Mouse (Mus musculus): ENCODE data around the gene Bcl2l13. TPM values are rescaled to one million over a fixed set of nuclear protein-coding genes. Genes with fewer than 3 reads are reported as not detected.
"Not testable (repeated sequence)": the region's sequence is repeated elsewhere in the genome, so short reads cannot be mapped to it uniquely, and the experiment has no call there.

Gene Bcl2l13
- polyA plus RNA-seq, 1 experiment from 2014 or later, result 34.3 TPM

- Histone ChIP-seq H3K36me3 (replicated peaks) (peaks cover 98% of the 10 kb centered on the region), H3K9me3 (replicated peaks) (no peaks in the 10 kb centered on the region), H3K9ac (no peak overlapping the region), H3K27ac (replicated peaks) (peak overlapping the region; percentile 72), H3K4me3 (replicated peaks) (no peak overlapping the region), H3K4me2 (no peak overlapping the region), H3K27me3 (no peaks in the 10 kb centered on the region), H3K4me1 (replicated peaks) (peaks cover 3% of the 10 kb centered on the region)
- WGBS (ENCODE audit: insufficient replicate concordance), result 75% methylated on average over 5 of the region's 5 CpGs
- peak; percentile 19; the same call in 1 of the 2 replicates for ATAC-seq (ENCODE audit: insufficient read depth)
Observed at GRCm38 (mm10) chr6:120806999-120807737, 28.8 kb upstream of the Bcl2l13 start.

- peak; percentile 67 for ATAC-seq (ENCODE audit: insufficient read depth)
- Histone ChIP-seq H3K36me3 (replicated peaks) (peaks cover 93% of the 10 kb centered on the region), H3K27ac (replicated peaks) (peak overlapping the region; percentile 72), H3K4me1 (replicated peaks) (peaks cover 3% of the 10 kb centered on the region), H3K9me3 (replicated peaks) (no peaks in the 10 kb centered on the region), H3K4me2 (no peak overlapping the region), H3K4me3 (replicated peaks) (no peak overlapping the region), H3K27me3 (no peaks in the 10 kb centered on the region), H3K9ac (no peak overlapping the region)
- WGBS (ENCODE audit: insufficient replicate concordance), result 82% methylated on average over 4 of the region's 4 CpGs
Observed at GRCm38 (mm10) chr6:120807738-120808081, 28.3 kb upstream of the Bcl2l13 start.

- not testable (repeated sequence) for H3K9me3 ChIP-seq (replicated peaks); H3K27ac ChIP-seq (replicated peaks); H3K4me2 ChIP-seq; H3K4me3 ChIP-seq (replicated peaks); H3K4me1 ChIP-seq (replicated peaks); H3K27me3 ChIP-seq; ATAC-seq (ENCODE audit: insufficient read depth); H3K9ac ChIP-seq
- 93% methylated on average over 9 of the region's 10 CpGs for WGBS (ENCODE audit: insufficient replicate concordance)
- H3K36me3 ChIP-seq (replicated peaks), result peaks cover 51% of the 10 kb centered on the region
Observed at GRCm38 (mm10) chr6:120811999-120812398, 24.0 kb upstream of the Bcl2l13 start.

GRCm38 (mm10) chr6:120819294-120819693 lies 16.7 kb upstream of the Bcl2l13 start:
- Histone ChIP-seq H3K4me3 (replicated peaks) (peak overlapping the region; percentile 17; the same call in 1 of the 2 replicates), H3K27ac (replicated peaks) (peak overlapping the region; percentile 61; the same call in 1 of the 2 replicates)

GRCm38 (mm10) chr6:120820144-120820543 lies 15.9 kb upstream of the Bcl2l13 start:
- no peak for ATAC-seq (ENCODE audit: insufficient read depth)
- Histone ChIP-seq H3K4me1 (replicated peaks) (peaks cover 33% of the 10 kb centered on the region), H3K27me3 (no peaks in the 10 kb centered on the region), H3K36me3 (replicated peaks) (peaks cover 33% of the 10 kb centered on the region), H3K9me3 (replicated peaks) (0 out of 2 replicates have a peak, but pooled peaks cover 4% of the 10 kb centered on the region), H3K9ac (peak overlapping the region; percentile 93; the same call in 1 of the 2 replicates), H3K4me3 (replicated peaks) (peak overlapping the region; percentile 100), H3K4me2 (peak overlapping the region; percentile 74), H3K27ac (replicated peaks) (peak overlapping the region; percentile 61)
- WGBS (ENCODE audit: insufficient replicate concordance), result 55% methylated on average over 5 of the region's 5 CpGs

More at GRCm38 (mm10) chr6:120819294-120819693, 16.7 kb upstream of the Bcl2l13 start:
- Histone ChIP-seq H3K9me3 (replicated peaks) (0 out of 2 replicates have a peak, but pooled peaks cover 4% of the 10 kb centered on the region), H3K9ac (peak overlapping the region; percentile 93; the same call in 1 of the 2 replicates), H3K36me3 (replicated peaks) (peaks cover 33% of the 10 kb centered on the region), H3K27me3 (no peaks in the 10 kb centered on the region), H3K4me1 (replicated peaks) (peaks cover 33% of the 10 kb centered on the region), H3K4me2 (peak overlapping the region; percentile 74)
- ATAC-seq (ENCODE audit: insufficient read depth), result no peak
- WGBS (ENCODE audit: insufficient replicate concordance), result 87% methylated on average over 2 of the region's 2 CpGs

GRCm38 (mm10) chr6:120820941-120821340 lies 15.1 kb upstream of the Bcl2l13 start:
- H3K36me3 ChIP-seq (replicated peaks), result peaks cover 33% of the 10 kb centered on the region
- peaks cover 33% of the 10 kb centered on the region for H3K4me1 ChIP-seq (replicated peaks)
- H3K27me3 ChIP-seq, result no peaks in the 10 kb centered on the region
- peak overlapping the region; percentile 100 for H3K4me3 ChIP-seq (replicated peaks)
- peak; percentile 45 for ATAC-seq (ENCODE audit: insufficient read depth)
- WGBS (ENCODE audit: insufficient replicate concordance), result 51% methylated on average over 1 of the region's 1 CpGs
- peak overlapping the region; percentile 74 for H3K4me2 ChIP-seq
- H3K27ac ChIP-seq (replicated peaks), result peak overlapping the region; percentile 98
- 0 out of 2 replicates have a peak, but pooled peaks cover 4% of the 10 kb centered on the region for H3K9me3 ChIP-seq (replicated peaks)
- H3K9ac ChIP-seq, result peak overlapping the region; percentile 93

GRCm38 (mm10) chr6:120821715-120822114 lies 14.3 kb upstream of the Bcl2l13 start:
- 0 out of 2 replicates have a peak, but pooled peaks cover 4% of the 10 kb centered on the region for H3K9me3 ChIP-seq (replicated peaks)
- ATAC-seq (ENCODE audit: insufficient read depth), result no peak
- H3K27ac ChIP-seq (replicated peaks), result peak overlapping the region; percentile 98
- peaks cover 33% of the 10 kb centered on the region for H3K36me3 ChIP-seq (replicated peaks)
- peak overlapping the region; percentile 100 for H3K4me3 ChIP-seq (replicated peaks)
- no peaks in the 10 kb centered on the region for H3K27me3 ChIP-seq
- H3K4me1 ChIP-seq (replicated peaks), result peaks cover 33% of the 10 kb centered on the region
- 22% methylated on average over 5 of the region's 5 CpGs for WGBS (ENCODE audit: insufficient replicate concordance)
- H3K4me2 ChIP-seq, result peak overlapping the region; percentile 74
- H3K9ac ChIP-seq, result peak overlapping the region; percentile 93

GRCm38 (mm10) chr6:120822307-120822928 lies 13.6 kb upstream of the Bcl2l13 start, which contains the start of gene Atp6v1e1:
Gene Atp6v1e1, minus strand, starts transcription at chr6:120822793.
- WGBS (ENCODE audit: insufficient replicate concordance), result 2% methylated on average over 41 of the region's 41 CpGs
- 0 out of 2 replicates have a peak, but pooled peaks cover 4% of the 10 kb centered on the region for H3K9me3 ChIP-seq (replicated peaks)
- peak within 1 kb of the TSS; percentile 74 for H3K4me2 ChIP-seq
- no peaks in the 10 kb centered on the region for H3K27me3 ChIP-seq
- ATAC-seq (ENCODE audit: insufficient read depth), result peak; percentile 91
- peak within 1 kb of the TSS; percentile 93 for H3K9ac ChIP-seq
- peaks cover 33% of the 10 kb centered on the region for H3K4me1 ChIP-seq (replicated peaks)
- peak within 1 kb of the TSS; percentile 98 for H3K27ac ChIP-seq (replicated peaks)
- H3K36me3 ChIP-seq (replicated peaks), result peaks cover 29% of the 10 kb centered on the region
- H3K4me3 ChIP-seq (replicated peaks), result peak within 1 kb of the TSS; percentile 100

- peak overlapping the region; percentile 100 for H3K4me3 ChIP-seq (replicated peaks)
- peaks cover 23% of the 10 kb centered on the region for H3K36me3 ChIP-seq (replicated peaks)
- H3K4me2 ChIP-seq, result peak overlapping the region; percentile 74
- H3K4me1 ChIP-seq (replicated peaks), result peaks cover 35% of the 10 kb centered on the region
- H3K9me3 ChIP-seq (replicated peaks), result no peaks in the 10 kb centered on the region
- peak overlapping the region; percentile 49; the same call in 1 of the 2 replicates for H3K9ac ChIP-seq
- peak overlapping the region; percentile 98 for H3K27ac ChIP-seq (replicated peaks)
- no peaks in the 10 kb centered on the region for H3K27me3 ChIP-seq
- no peak for ATAC-seq (ENCODE audit: insufficient read depth)
- WGBS (ENCODE audit: insufficient replicate concordance), result 45% methylated on average over 10 of the region's 10 CpGs
Observed at GRCm38 (mm10) chr6:120822937-120823614, 12.9 kb upstream of the Bcl2l13 start.

- no peaks in the 10 kb centered on the region for H3K27me3 ChIP-seq
- 11% methylated on average over 1 of the region's 1 CpGs for WGBS (ENCODE audit: insufficient replicate concordance)
- H3K4me3 ChIP-seq (replicated peaks), result no peak overlapping the region
- H3K27ac ChIP-seq (replicated peaks), result peak overlapping the region; percentile 100
- H3K9me3 ChIP-seq (replicated peaks), result no peaks in the 10 kb centered on the region
- ATAC-seq (ENCODE audit: insufficient read depth), result peak; percentile 73
- peak overlapping the region; percentile 25; the same call in 1 of the 2 replicates for H3K4me2 ChIP-seq
- no peak overlapping the region for H3K9ac ChIP-seq
- no peaks in the 10 kb centered on the region for H3K36me3 ChIP-seq (replicated peaks)
- peaks cover 66% of the 10 kb centered on the region for H3K4me1 ChIP-seq (replicated peaks)
Observed at GRCm38 (mm10) chr6:120830056-120830455, 6.0 kb upstream of the Bcl2l13 start.
